Mouse (Mus musculus) left cerebral cortex, adult 9 months (tissue): ENCODE results near the gene Dnajc28.

Source experiments
- DNase-seq, 2 experiments: peaks; one replicate each; pipeline ENCODE4 v3.0.0; 2022; ENCODE audit warnings: low spot score in 2 of 2

Gene Dnajc28

DNA sequence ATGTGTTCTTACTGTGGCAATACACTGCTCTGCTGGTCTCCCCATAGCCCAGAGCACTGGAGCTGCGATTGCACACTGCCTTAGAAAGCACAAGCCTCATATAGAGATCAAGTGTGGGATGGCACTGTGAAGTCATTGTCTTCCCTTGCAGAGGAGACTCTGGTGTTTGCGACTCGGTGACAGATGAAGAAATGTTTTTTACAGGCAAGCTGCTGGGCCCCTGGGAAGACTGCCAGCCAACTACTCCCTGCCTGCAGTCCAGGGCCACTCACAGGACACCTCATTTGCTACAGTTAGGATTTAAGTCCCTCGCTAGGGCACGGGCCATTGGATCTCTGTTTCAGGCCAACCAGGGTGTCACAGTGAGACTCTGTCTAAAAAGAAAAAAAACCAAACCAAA lies 13.6 kb upstream of the Dnajc28 start:
- DNase-seq = peak in 1 of 2 experiments; percentile 37

DNA sequence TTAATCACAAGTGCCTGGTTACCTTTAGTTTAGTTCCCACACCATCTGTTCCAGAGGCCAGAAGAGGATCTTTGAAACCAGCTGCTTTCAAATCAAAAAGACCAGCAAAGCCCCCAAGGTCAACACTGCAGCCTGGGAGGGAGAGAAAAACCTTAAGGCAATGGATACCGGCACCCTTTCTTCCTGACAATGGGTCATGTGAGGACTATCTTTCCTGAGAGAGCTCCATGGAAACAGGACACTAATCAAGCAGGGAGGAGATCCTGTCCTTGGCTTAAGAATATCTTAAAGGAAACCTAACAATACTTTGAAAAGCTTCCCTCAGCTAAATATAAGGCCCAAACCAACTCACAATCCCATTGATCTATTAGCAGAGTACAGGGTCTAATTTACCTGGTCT lies 11.8 kb upstream of the Dnajc28 start:
- no peak for DNase-seq

DNA sequence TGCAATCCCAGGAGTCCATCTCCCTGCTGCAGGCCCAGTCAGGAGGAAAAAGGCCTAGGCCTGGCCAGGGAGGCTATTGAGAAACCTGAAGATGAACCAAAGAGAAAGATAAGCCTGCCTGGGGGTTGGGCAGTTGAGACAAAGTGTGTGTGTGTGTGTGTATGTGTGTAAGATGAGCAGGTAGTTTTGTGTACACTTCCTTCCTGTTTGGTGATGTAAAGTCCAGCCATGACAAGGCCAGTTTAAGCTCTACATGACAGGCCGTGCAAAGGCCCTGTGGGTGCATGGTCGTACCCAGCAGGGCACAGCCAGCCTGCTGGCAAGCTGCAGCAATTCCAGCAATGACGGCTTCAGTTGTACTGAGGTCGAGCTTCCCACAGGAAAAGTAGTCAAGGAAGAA lies 10.9 kb upstream of the Dnajc28 start:
- DNase-seq = no peak

GRCm38 (mm10) chr16:91628673-91629072 lies 9.8 kb upstream of the Dnajc28 start:
- no peak for DNase-seq

- peak in 1 of 2 experiments; percentile 37 for DNase-seq
Measured at GRCm38 (mm10) chr16:91627831-91628230, 9.0 kb upstream of the Dnajc28 start.

- no peak for DNase-seq
Measured at GRCm38 (mm10) chr16:91623074-91623473, 4.2 kb upstream of the Dnajc28 start.

DNA sequence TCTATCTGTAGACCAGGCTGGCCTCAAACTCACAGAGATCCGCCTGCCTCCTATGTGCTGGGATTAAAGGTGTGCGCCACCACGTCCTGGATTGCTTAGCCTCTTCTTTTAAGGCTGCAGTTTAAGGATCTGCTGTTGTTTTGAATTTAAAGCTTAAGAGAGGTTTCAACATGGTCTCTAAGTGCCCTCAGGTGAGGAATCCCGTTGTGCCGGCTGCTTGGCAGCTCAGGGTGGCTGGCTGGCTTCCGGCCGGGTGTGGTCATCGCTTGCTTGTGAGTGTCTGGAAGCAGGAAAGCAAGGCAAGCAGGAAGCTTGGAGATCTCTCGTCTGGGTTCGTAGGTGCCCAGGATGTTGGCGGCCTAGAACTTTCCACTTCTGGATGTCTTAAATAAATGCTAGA lies 2.2 kb upstream of the Dnajc28 start:
- no peak for DNase-seq

- DNase-seq = no peak
Measured at GRCm38 (mm10) chr16:91620185-91620584, 1.4 kb upstream of the Dnajc28 start.

- DNase-seq = no peak
Measured at GRCm38 (mm10) chr16:91614552-91614951, 4.3 kb downstream of the Dnajc28 start.

- DNase-seq = no peak
Measured at GRCm38 (mm10) chr16:91612525-91612924, 6.3 kb downstream of the Dnajc28 start.

DNA sequence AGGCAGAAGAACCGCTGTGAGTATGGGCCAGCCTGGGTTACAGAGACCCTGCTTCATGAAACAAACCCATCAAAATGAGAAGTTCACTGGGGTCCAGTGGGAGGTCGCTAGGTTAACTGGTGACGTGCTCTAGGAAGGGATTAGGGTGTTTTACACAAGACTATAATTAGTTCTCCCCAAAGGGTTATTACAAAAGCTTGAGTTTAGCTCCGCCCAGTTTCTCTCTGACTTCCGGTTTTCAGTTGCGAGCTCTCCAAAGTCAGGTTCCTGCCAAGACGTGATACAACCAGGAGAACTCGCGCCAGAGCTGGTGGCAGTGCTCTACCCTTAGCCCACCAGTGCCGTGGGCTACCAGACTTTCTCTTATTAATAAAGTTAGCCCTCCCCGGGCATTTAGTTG lies 7.6 kb downstream of the Dnajc28 start:
- no peak for DNase-seq

DNA sequence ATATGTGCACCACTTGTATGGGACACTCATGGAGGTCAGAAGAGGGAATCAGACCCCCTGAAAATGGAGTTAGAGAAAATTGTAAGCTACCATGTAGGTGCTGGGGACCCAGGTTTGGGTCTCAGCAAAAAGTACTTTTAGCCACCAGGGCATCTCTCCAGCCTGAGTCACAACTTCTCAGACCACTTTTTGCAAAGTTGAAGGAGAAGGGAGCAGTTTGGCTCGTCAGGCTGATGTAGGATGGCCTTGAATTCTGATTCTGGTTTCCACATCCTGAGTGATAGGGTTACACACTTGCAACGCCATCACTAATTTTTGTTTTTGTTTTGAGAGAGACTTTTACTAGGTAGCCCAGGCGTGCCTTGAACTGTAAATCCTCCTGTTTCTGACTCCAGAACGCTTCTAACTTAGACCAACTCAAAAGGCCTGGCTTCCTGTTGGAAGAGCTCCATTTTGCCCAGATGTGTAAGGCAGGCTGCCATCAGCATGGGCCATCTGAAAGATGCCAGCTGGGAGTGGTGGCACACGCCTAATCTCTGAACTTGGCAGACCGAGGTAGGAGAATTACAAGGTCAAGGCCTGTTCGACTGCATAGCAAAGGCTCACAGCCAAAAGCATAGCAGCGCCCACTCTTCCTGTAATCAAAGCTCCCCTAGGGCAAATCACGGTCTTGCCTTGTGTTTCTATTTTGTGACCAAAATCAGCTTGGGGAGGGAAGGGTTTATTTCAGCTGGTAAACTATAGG lies 9.2 kb downstream of the Dnajc28 start:
- DNase-seq = no peak

GRCm38 (mm10) chr16:91606958-91607357 lies 11.9 kb downstream of the Dnajc28 start:
- no peak for DNase-seq

GRCm38 (mm10) chr16:91605156-91605555 lies 13.7 kb downstream of the Dnajc28 start:
- no peak for DNase-seq

DNA sequence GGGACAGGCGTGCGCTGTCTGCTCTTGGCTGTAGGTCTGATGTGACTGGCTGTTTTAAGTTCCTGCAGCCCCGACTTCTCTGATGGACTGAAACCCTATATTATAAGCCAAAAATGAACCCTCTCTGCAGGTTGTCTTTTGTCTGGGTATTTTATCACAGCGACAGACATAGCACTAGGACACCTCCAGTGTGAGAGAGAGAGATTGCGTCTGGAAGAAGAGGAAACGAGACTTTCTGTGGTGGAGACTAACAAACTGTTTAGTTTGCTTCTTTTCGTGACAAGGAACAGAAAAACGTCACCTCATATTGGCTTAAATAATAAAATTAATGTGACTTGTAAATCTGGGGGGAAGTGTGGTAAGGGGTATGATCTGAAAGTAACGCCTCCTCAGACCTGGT lies 17.1 kb downstream of the Dnajc28 start:
- DNase-seq = no peak

- DNase-seq = no peak
Measured at GRCm38 (mm10) chr16:91601081-91601480, 17.7 kb downstream of the Dnajc28 start.

DNA sequence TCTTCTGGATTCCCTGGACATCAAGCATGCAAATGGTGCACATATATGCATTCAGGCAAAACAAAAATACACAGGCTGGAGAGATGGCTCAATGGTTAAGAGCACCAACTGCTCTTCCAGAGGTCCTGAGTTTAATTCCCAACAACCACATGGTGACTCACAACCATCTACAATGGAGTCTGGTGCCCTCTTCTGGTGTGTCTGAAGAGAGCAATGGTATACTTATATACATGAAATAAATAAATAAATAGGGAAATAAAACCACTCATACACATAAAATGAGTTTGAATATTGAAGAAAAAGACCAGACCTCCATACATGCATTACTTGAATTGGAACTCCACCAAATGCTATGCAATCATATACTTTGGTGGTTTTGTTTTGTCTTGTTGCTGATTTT lies 19.6 kb downstream of the Dnajc28 start:
- no peak for DNase-seq

- DNase-seq = peak; percentile 95 to 99
Measured at GRCm38 (mm10) chr16:91597672-91598010, 21.2 kb downstream of the Dnajc28 start, which contains the start of gene Tmem50b. Tmem50b (minus strand) TSS chr16:91597800.

GRCm38 (mm10) chr16:91596779-91597671 lies 21.8 kb downstream of the Dnajc28 start:
- no peak for DNase-seq

- DNase-seq = no peak
Measured at GRCm38 (mm10) chr16:91596397-91596778, 22.4 kb downstream of the Dnajc28 start.

DNA sequence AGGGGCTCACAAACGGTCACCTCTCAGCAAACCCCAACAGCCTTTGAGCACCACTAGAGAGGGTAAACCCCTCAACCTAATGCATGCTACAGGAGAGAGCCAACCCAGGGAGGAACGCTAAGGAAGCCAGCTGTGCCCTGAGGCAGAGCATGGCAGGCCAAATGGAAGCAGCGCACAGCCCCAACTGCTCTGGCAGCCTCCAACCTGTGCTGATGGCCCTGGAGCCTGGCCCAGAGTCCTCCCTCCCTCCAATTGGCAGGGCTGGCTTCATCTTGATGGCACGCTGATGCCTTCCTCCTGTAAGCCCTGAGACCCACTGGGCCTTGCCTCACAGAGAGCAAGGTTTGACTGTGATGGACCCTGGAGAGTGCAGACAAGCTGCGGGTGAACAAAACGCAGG lies 23.8 kb downstream of the Dnajc28 start:
- DNase-seq = peak in 1 of 2 experiments; percentile 9

GRCm38 (mm10) chr16:91593262-91593661 lies 25.6 kb downstream of the Dnajc28 start:
- DNase-seq = no peak

DNA sequence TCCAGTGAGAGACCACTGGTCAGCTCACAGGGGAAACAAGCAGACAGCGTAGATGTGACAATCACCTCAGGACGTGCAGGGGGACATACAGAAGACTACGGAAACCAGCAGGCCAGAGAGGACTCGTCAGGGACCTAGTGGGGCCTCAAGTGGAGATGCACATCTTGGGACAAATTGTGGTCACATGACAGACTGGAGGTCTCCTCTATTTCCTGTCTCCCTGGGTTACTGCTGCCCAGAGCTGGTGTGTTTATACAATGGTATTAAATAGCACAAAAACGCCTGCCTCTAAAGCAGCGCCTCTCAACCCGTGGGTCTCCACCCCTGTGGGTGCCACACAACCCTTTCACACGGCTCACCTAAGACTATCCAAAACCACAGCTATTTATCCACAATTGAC lies 26.7 kb downstream of the Dnajc28 start:
- DNase-seq = no peak
